Mouse (Mus musculus) stomach, postnatal 0 days (tissue): Measurements from ENCODE around the gene Nkpd1.
A peak's percentile ranks its signal among the peaks of the same experiment; 100 is the strongest.

ENCODE experiments used
- CTCF ChIP-seq: IDR thresholded peaks from 2 replicates; pipeline ENCODE4 v1.5.1; 2016; ENCODE audit warnings: antibody characterized with exemption, low read depth, mild to moderate bottlenecking, moderate library complexity
- EP300 ChIP-seq: optimal IDR thresholded peaks from 2 replicates; pipeline ENCODE3; 2016; ENCODE audit warnings: antibody characterized with exemption

DNA sequence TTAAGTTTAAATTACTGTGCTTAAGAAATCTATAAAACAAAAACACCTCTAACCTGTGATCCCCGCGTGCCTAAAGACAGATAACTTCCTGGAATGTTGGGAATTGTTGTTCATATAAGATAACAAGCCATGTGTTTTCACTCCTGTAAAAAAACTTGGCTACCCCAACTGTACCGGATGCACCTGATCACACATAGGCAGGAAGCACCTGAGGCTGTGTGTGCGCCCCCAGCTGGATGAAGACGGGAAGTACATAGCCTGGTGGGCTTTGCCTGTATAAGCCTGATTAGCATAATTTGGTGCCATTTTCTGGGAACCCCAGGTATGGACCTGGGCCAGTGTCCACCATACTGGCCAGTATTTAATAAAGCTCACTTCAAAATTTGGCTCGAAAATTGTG lies 25.9 kb downstream of the Nkpd1 start:
- TF ChIP-seq EP300 (no peak), CTCF (peak; percentile 68)
